14 mouse cellular contexts compared by ENCODE assay signal in genomic region chr10:59380411-59380821, GRCm38 (mm10). TPM values are rescaled to one million over a fixed set of nuclear protein-coding genes. Genes with fewer than 3 reads are reported as not detected.
DNase-seq lines count a peak whose midpoint lies in the region; ATAC-seq and TF ChIP-seq lines count a peak whose summit lies in the region.
"Had no signal": no experiment of that assay in that cellular context is flagged by ENCODE, and none has a peak within 500 bp of the region (broad histone marks: within the 10 kb centered on the region; RNA-seq: fewer than 3 reads in every experiment).

No protein-coding gene starts in this region.

- no peaks in the 10 kb centered on the region for H3K9me3 ChIP-seq in heart, embryonic 10.5 days
- no peaks in the 10 kb centered on the region for H3K9me3 ChIP-seq in liver, embryonic 14.5 days (ENCODE audit: control insufficient read depth, low read length)
- H3K9me3 ChIP-seq: intestine, embryonic 15.5 days had no signal

- H3K27me3 ChIP-seq in heart, embryonic 10.5 days (ENCODE audit: insufficient read depth, poor library complexity, severe bottlenecking) = no peaks in the 10 kb centered on the region
- no peaks in the 10 kb centered on the region for H3K27me3 ChIP-seq in liver, embryonic 14.5 days (ENCODE audit: control insufficient read depth, insufficient read depth, low read length)
- H3K27me3 ChIP-seq: intestine, embryonic 15.5 days had no signal

- ATAC-seq in liver, embryonic 14.5 days (ENCODE audit: insufficient read depth) = peak; percentile 66; the same call in 1 of the 2 replicates
- ATAC-seq: intestine, embryonic 15.5 days had no signal

- peak overlapping the region; percentile 57 for H3K27ac ChIP-seq in heart, embryonic 10.5 days
- peak overlapping the region; percentile 52 for H3K27ac ChIP-seq in liver, embryonic 14.5 days
- H3K27ac ChIP-seq: intestine, embryonic 15.5 days had no signal

- peaks cover 12% of the 10 kb centered on the region; the same call in 1 of the 2 replicates for H3K4me1 ChIP-seq in heart, embryonic 10.5 days
- H3K4me1 ChIP-seq in liver, embryonic 14.5 days (replicated peaks; ENCODE audit: control insufficient read depth in 2 of 2, insufficient read depth in 2 of 2, low read length in 1 of 2) = peaks cover 0 to 10% of the 10 kb centered on the region in 2 experiments; a peak in 3 of 4 replicates
- H3K4me1 ChIP-seq: intestine, embryonic 15.5 days had no signal

- no peak for DNase-seq in heart, embryonic 10.5 days (ENCODE audit: low spot score)
- no peak for DNase-seq in heart, adult 8-10 months (ENCODE audit: low spot score)
- peak; percentile 74 for DNase-seq in CD4-positive helper T cell, adult 2 months (ENCODE audit: low read depth, low spot score)
- peak; percentile 48 for DNase-seq in c-Kit-negative CD71-positive TER-119-positive erythroid progenitor cells, embryonic 14.5 days (ENCODE audit: low read depth, low spot score)
- no peak for DNase-seq in liver, embryonic 14.5 days (ENCODE audit: low read depth in 3 of 3, low spot score in 3 of 3)
- DNase-seq in frontal cortex, adult 2 months (ENCODE audit: extremely low spot score in 1 of 2, low spot score in 1 of 2) = no peak
- no peak for DNase-seq in gastrocnemius, adult 8-10 months (ENCODE audit: low spot score in 2 of 2)
- no peak for DNase-seq in adrenal gland, postnatal 4 days (ENCODE audit: low spot score in 2 of 2)
- DNase-seq: cerebellum, adult 11-12 months; gastrocnemius, postnatal 25 days; kidney, postnatal 4 days; left cerebral cortex, postnatal 4 days had no signal

- H3K36me3 ChIP-seq in heart, embryonic 10.5 days = 0 out of 2 replicates have a peak, but pooled peaks cover 4% of the 10 kb centered on the region
- H3K36me3 ChIP-seq in liver, embryonic 14.5 days (replicated peaks; ENCODE audit: control insufficient read depth, insufficient read depth, low read depth) = no peaks in the 10 kb centered on the region
- H3K36me3 ChIP-seq: intestine, embryonic 15.5 days had no signal

- TF ChIP-seq CTCF in liver, embryonic 14.5 days (IDR thresholded peaks at IDR 0.05; ENCODE audit: low read depth) = no peak

- H3K9ac ChIP-seq in liver, embryonic 14.5 days (replicated peaks) = no peak overlapping the region
- H3K9ac ChIP-seq: intestine, embryonic 15.5 days had no signal

- no peak for TF ChIP-seq EP300 in liver, embryonic 14.5 days (IDR thresholded peaks at IDR 0.05; ENCODE audit: low read depth)

- WGBS in heart, embryonic 10.5 days = 31% methylated on average over 2 of the region's 2 CpGs
- WGBS in liver, embryonic 14.5 days (ENCODE audit: insufficient replicate concordance) = 13% methylated on average over 2 of the region's 2 CpGs

- peak overlapping the region; percentile 20 for H3K4me2 ChIP-seq in liver, embryonic 14.5 days (ENCODE audit: low read depth)
- H3K4me2 ChIP-seq: intestine, embryonic 15.5 days had no signal

- no peak overlapping the region for H3K4me3 ChIP-seq in heart, embryonic 10.5 days
- no peak overlapping the region for H3K4me3 ChIP-seq in liver, embryonic 14.5 days (ENCODE audit: insufficient read depth in 1 of 2, low read depth in 2 of 2, low read length in 2 of 2)
- H3K4me3 ChIP-seq: intestine, embryonic 15.5 days had no signal

RNA-seq across cellular contexts. Expression of gene Gm10273, which starts 15.0 kb away (rescaled TPM):
- polyA plus RNA-seq in heart, embryonic 10.5 days (2016; fragmentation: Nextera tagmentation; extraction: Ambion mirVana) = 14.5 and 17.6 TPM in 2 replicates
- 100 to 1,000 TPM; 109 to 153 (median 139) TPM for total RNA-seq in heart, adult 8-10 months (2022)
- polyA plus RNA-seq in liver, embryonic 14.5 days (2012; rRNA removed) = 3.5 and 4.8 TPM in 2 replicates
- 8.0 and 15.6 TPM in 2 replicates for polyA plus RNA-seq in liver, embryonic 14.5 days (2014; fragmentation: Nextera tagmentation; extraction: Ambion mirVana)
- 7.9 and 11.3 TPM in 2 replicates for polyA plus RNA-seq in frontal cortex, adult 2 months (2012; rRNA removed)
- 100 to 1,000 TPM; 116 to 196 (median 125) TPM for total RNA-seq in gastrocnemius, adult 8-10 months (2022)
- 10 to 100 TPM; 74.6 to 87.8 TPM for total RNA-seq in adrenal gland, postnatal 4 days (2021)

RNA-seq across cellular contexts. Expression of gene Pla2g12b, which starts 23.0 kb away (rescaled TPM):
- polyA plus RNA-seq in heart, embryonic 10.5 days (2016; fragmentation: Nextera tagmentation; extraction: Ambion mirVana) = 1.6 and 9.4 TPM in 2 replicates
- total RNA-seq in heart, adult 8-10 months (2022) = not detected
- 19.9 and 21.6 TPM in 2 replicates for polyA plus RNA-seq in liver, embryonic 14.5 days (2012; rRNA removed)
- polyA plus RNA-seq in liver, embryonic 14.5 days (2014; fragmentation: Nextera tagmentation; extraction: Ambion mirVana) = 43.3 and 43.9 TPM in 2 replicates
- polyA plus RNA-seq in frontal cortex, adult 2 months (2012; rRNA removed) = 0.16 TPM in 1 of 2 replicates, not detected in the other
- not detected for total RNA-seq in gastrocnemius, adult 8-10 months (2022)
- total RNA-seq in adrenal gland, postnatal 4 days (2021) = 1 to 10 TPM in 1 of 2 experiments, not detected in 1; 6.6 TPM
- total RNA-seq: gastrocnemius, postnatal 25 days; left cerebral cortex, postnatal 4 days had no signal
- polyA plus RNA-seq: neural tube, embryonic 11.5 days had no signal

RNA-seq across cellular contexts. Expression of gene P4ha1, which starts 57.3 kb away (rescaled TPM):
- polyA plus RNA-seq in heart, embryonic 10.5 days (2016; fragmentation: Nextera tagmentation; extraction: Ambion mirVana) = 55.0 and 66.4 TPM in 2 replicates
- 10 to 100 TPM; 32.4 to 59.3 (median 44.0) TPM for total RNA-seq in heart, adult 8-10 months (2022)
- 3.9 and 5.1 TPM in 2 replicates for polyA plus RNA-seq in liver, embryonic 14.5 days (2012; rRNA removed)
- 9.3 and 9.6 TPM in 2 replicates for polyA plus RNA-seq in liver, embryonic 14.5 days (2014; fragmentation: Nextera tagmentation; extraction: Ambion mirVana)
- polyA plus RNA-seq in frontal cortex, adult 2 months (2012; rRNA removed) = 27.4 and 29.2 TPM in 2 replicates
- total RNA-seq in gastrocnemius, adult 8-10 months (2022) = 10 to 100 TPM; 30.9 to 40.8 (median 32.1) TPM
- total RNA-seq in adrenal gland, postnatal 4 days (2021) = 10 to 100 TPM; 22.9 to 25.0 TPM

Comparison
In these comparisons a context has a peak if more than half of its experiments do, and no peak if none do; other contexts are left out.
1. DNase-seq: peak in CD4-positive helper T cell, adult 2 months (single experiment) and c-Kit-negative CD71-positive TER-119-positive erythroid progenitor cells, embryonic 14.5 days (single experiment); none in heart, embryonic 10.5 days (single experiment), heart, adult 8-10 months (single experiment), liver, embryonic 14.5 days (0 of 3), frontal cortex, adult 2 months (0 of 2), gastrocnemius, adult 8-10 months (0 of 2) and adrenal gland, postnatal 4 days (0 of 2).